Mouse (Mus musculus): ENCODE results near the gene Cops9.
A peak's percentile ranks its signal among the peaks of the same experiment; 100 is the strongest.

Gene Cops9

GRCm38 (mm10) chr1:92641514-92642272, at the start of gene Cops9:
Gene Cops9 (minus strand): TSS chr1:92641985.
- peak; percentile 89 for DNase-seq (ENCODE audit: low spot score)

GRCm38 (mm10) chr1:92691166-92691844, 49.5 kb upstream of the Cops9 start:
- no peak for DNase-seq (ENCODE audit: low spot score)

DNA sequence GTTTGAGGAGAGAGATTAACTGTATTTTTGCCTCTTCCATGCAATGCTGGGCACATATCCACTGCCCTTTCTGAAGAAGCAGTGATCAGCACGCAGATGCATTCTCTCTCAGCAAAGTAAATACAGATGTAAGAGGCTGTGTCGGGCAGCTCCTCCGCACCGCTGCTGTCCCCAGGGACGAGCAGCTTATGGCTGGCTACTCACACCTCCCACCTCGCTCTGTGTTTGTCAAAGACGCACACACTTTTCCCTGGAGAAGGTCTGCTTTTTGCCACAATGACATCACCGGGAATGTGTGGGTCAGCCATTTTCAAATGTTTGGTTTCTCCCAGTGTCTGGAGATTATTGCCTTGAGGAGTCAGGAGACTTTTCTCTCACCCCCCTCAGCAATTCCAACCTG, 45.2 kb upstream of the Cops9 start:
- DNase-seq (ENCODE audit: low spot score), result no peak

GRCm38 (mm10) chr1:92683151-92683550, 41.4 kb upstream of the Cops9 start:
- no peak for DNase-seq (ENCODE audit: low spot score)

- no peak for DNase-seq (ENCODE audit: low spot score)
Observed at GRCm38 (mm10) chr1:92680668-92681603, 39.2 kb upstream of the Cops9 start.

GRCm38 (mm10) chr1:92678757-92679156, 37.0 kb upstream of the Cops9 start:
- DNase-seq (ENCODE audit: low spot score), result no peak

DNA sequence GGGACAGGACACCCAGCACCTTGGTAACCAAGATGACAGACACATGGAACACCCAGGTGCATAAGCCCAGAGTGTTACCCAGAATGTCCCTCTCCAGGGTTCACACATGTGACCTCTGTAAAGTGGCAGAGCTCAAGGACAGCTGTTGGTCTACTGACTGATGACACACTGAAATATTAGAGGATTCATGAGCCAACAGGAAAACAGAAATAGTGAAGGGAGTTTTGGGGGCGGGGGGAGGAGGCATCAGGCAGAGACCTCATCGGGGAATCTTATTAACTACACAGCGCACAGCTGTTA, 34.8 kb upstream of the Cops9 start:
- no peak for DNase-seq (ENCODE audit: low spot score)

DNA sequence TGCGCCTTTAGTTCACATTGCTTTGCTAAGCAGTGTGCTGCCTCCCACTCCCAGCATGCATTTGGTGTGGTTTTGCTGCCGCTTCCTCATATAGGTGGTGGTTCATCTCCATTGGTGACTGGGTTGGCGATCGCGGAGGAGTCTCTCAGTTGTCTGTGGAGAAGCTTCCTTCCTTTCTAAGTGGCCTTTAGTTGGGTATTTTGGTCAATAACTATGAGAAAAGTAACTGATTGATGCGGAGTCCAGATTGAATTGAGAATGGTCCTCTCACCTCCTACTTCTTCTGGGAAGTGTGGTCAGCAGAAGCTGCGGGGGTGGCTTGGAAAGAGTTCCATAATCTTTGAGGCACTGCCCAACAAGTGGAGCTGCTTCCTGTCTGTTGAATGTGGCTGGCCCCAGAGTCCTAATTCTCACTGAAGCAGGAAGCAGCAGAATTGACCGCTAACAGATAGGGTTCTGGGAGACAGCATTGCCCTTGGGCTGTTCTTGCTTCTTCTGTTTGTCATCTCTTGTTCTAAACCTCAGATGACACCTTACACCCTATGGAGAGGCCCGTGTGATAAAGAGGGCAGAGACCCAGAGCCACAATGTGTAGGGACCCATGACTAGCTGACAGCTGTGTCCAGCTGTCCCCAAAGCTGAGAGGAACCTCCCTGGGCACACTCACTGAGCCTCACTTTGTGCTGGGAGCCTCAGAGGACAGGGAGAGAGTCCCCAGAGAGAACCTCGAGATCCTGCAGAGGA, 34.3 kb upstream of the Cops9 start:
- DNase-seq (ENCODE audit: low spot score), result no peak

DNA sequence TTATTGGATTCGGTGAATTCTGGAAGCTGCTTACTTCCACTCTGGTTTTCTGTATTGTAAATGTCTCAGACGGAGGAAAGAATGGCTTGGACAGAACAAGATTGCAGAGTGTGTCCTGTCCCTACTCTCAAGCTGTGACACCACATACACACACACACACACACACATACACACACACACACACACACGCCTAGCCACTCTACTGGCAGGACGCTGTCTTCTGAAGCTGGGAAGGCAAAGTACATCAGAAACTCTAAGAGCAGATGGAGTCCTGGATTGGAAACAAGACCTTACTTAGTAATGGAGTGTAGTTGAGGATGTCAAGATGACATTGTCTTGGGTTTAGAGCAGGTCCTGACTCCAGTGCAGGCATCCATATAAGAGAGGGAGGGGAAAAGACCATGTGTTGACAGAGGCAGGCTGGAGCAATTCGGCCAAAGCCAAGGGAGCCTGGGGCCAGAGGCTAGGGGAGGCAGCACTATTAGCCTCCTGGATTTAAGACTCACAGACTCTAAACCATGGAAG, 31.5 kb upstream of the Cops9 start:
- no peak for DNase-seq (ENCODE audit: low spot score)

DNA sequence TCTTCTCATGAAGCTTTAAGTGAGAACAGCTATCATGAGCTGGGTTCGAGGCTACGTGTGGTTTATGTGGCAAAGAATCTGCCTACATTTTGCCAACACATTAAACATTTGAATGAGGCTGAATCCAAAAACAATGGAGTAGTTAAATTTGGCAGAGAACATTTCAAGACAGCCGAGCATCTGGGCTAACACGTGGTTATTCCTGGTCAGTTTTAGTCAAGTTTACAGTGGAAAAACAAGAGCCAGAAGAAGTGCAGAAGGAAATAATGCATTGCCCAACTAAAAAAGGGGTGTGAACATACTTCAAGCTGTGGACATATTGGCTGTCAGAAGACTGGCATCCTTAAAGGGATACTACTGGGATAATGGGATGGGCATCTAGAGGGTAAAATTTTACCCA, 29.5 kb upstream of the Cops9 start:
- no peak for DNase-seq (ENCODE audit: low spot score)

GRCm38 (mm10) chr1:92669430-92669829, 27.6 kb upstream of the Cops9 start:
- no peak for DNase-seq (ENCODE audit: low spot score)

GRCm38 (mm10) chr1:92667106-92667505, 25.3 kb upstream of the Cops9 start:
- DNase-seq (ENCODE audit: low spot score), result no peak

DNA sequence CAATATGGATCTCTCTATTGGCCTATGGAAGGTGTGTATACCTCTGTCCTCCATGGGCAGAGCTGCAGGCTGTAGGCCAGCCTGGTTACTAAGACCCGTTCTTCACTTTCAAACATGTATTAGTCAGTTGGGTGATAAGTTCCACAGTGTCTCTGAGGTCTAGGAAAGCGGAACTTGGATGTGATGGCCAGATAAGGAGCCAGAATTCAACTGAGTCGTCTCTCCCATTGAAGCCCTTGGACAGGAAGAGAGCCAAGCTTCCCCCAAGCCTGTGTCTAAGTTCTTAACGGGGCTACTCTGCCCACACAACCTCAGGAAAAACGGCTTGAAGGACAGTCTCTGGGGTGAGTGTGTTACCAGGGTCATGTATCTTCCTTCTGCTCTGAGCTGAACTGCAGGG, 17.6 kb upstream of the Cops9 start:
- DNase-seq (ENCODE audit: low spot score), result no peak

DNA sequence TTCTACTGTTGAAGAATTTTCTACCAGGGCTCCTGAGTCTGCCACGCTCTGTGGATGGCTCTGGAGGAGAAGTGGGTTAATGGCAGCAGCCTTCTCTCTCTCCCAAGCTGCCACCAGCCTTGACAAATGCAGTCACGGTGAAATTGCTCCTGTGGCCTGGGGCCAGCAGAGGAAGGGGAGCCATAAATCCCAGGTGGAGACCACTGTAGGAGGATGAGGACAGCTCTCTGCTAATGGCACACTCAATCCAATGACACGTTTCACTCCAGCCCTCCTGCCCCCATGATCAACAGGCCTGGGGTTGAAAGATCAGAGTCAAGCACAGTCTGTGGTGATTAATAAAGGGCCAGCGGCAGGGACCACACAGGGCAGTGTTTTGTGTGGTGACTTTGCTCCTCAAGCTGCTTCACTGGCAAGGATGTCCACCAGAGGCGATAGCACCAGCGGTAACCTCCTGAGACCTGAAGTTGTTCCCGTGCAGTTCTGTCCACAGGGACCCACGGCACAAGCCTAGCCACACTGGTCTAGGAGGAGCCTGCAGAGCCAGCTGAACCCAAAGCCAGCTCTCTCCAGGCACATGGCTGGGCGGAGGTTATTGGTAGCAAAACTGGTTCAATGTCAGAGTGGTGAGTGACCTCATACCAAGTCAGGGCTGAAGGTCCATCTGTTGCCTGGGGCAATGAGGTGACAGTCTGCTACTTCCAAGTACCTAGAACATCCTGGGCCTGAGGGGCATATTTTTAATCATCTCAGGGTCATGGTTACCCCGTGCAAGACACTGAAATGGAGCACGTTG, 15.4 kb upstream of the Cops9 start:
- DNase-seq (ENCODE audit: low spot score), result no peak

GRCm38 (mm10) chr1:92654676-92655075, 12.9 kb upstream of the Cops9 start:
- no peak for DNase-seq (ENCODE audit: low spot score)

DNA sequence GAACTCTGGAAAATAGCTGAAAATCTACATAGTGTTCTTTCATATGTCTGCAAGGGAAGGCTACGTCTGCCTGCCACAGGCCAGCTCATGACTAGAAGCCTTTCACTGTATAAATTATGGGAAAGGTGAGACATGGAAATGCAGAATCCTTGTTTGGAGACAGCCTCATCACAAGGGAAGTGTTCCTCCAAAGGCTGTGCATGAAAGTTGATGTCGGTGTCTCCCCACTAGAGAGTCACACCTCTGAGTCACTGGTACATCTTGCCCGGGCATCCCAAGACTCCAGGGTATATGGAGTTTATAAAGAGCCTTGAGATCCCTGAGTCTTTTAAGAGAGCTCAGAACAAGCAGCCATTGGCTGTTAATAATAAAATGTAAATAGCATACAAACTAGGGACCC, 11.4 kb upstream of the Cops9 start:
- no peak for DNase-seq (ENCODE audit: low spot score)

- DNase-seq (ENCODE audit: low spot score), result no peak
Observed at GRCm38 (mm10) chr1:92651467-92651866, 9.7 kb upstream of the Cops9 start.

DNA sequence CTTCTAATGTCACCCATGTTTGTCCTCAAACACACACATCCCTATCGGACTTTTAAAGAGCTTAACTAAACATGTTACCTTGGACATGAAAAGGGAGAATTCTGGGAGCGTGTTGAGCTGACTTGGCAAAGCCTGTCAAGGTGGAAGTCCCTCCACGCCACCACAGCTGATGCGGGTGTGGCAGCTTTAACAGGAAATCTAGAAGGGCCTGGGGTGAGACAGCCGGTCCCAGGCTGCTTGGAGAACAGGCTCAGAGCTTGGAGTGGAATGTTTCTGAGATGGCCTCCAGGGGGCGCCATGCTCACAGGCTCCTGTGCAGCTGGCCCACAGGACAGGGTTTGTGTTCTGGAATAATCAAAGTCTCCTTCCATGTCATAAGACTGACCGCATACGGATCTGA, 6.9 kb upstream of the Cops9 start, which contains the start of gene Otos:
Otos (minus strand) TSS at position 169 of the 400 bp plus-strand sequence.
- peak; percentile 70 for DNase-seq (ENCODE audit: low spot score)

GRCm38 (mm10) chr1:92648197-92648596, 6.4 kb upstream of the Cops9 start:
- no peak for DNase-seq (ENCODE audit: low spot score)

GRCm38 (mm10) chr1:92647752-92648151, 6.0 kb upstream of the Cops9 start:
- peak; percentile 70 for DNase-seq (ENCODE audit: low spot score)

- no peak for DNase-seq (ENCODE audit: low spot score)
Observed at GRCm38 (mm10) chr1:92647026-92647425, 5.2 kb upstream of the Cops9 start.

Data from adipocyte (in vitro differentiated cells).